Mouse (Mus musculus): ENCODE results near the gene Sema3a. TPM values are rescaled to one million over a fixed set of nuclear protein-coding genes. Genes with fewer than 3 reads are reported as not detected.
"Not testable (repeated sequence)": the region's sequence is repeated elsewhere in the genome, so short reads cannot be mapped to it uniquely, and the experiment has no call there.

The Sema3a gene
- total RNA-seq, 2 experiments from 2014 or later = not detected

GRCm38 (mm10) chr5:13525597-13525996 is 400.4 kb downstream of the Sema3a start:
- ATAC-seq (replicated peaks; ENCODE audit: low FRiP score, poor library complexity, severe bottlenecking) = no peak

- no peak for ATAC-seq (replicated peaks; ENCODE audit: low FRiP score, poor library complexity, severe bottlenecking)
Measured at GRCm38 (mm10) chr5:13527037-13527464, 401.8 kb downstream of the Sema3a start.

GRCm38 (mm10) chr5:13529226-13529625 is 404.0 kb downstream of the Sema3a start:
- no peak for ATAC-seq (replicated peaks; ENCODE audit: low FRiP score, poor library complexity, severe bottlenecking)

- no peak for ATAC-seq (replicated peaks; ENCODE audit: low FRiP score, poor library complexity, severe bottlenecking)
Measured at GRCm38 (mm10) chr5:13547472-13548209, 422.4 kb downstream of the Sema3a start.

GRCm38 (mm10) chr5:13548210-13548554 is 423.0 kb downstream of the Sema3a start:
- ATAC-seq (replicated peaks; ENCODE audit: low FRiP score, poor library complexity, severe bottlenecking) = no peak

- no peak for ATAC-seq (replicated peaks; ENCODE audit: low FRiP score, poor library complexity, severe bottlenecking)
Measured at GRCm38 (mm10) chr5:13549080-13549479, 423.9 kb downstream of the Sema3a start.

- no peak for ATAC-seq (replicated peaks; ENCODE audit: low FRiP score, poor library complexity, severe bottlenecking)
Measured at GRCm38 (mm10) chr5:13550953-13551352, 425.7 kb downstream of the Sema3a start.

GRCm38 (mm10) chr5:13557257-13557656 is 432.0 kb downstream of the Sema3a start:
- ATAC-seq (replicated peaks; ENCODE audit: low FRiP score, poor library complexity, severe bottlenecking) = no peak

GRCm38 (mm10) chr5:13573867-13574266 is 448.7 kb downstream of the Sema3a start:
- ATAC-seq (replicated peaks; ENCODE audit: low FRiP score, poor library complexity, severe bottlenecking) = no peak

GRCm38 (mm10) chr5:13579123-13579522 is 453.9 kb downstream of the Sema3a start:
- no peak for ATAC-seq (replicated peaks; ENCODE audit: low FRiP score, poor library complexity, severe bottlenecking)

GRCm38 (mm10) chr5:13585559-13586207 is 460.5 kb downstream of the Sema3a start:
- ATAC-seq (replicated peaks; ENCODE audit: low FRiP score, poor library complexity, severe bottlenecking) = no peak

- ATAC-seq (replicated peaks; ENCODE audit: low FRiP score, poor library complexity, severe bottlenecking) = no peak
Measured at GRCm38 (mm10) chr5:13594422-13594821, 469.2 kb downstream of the Sema3a start.

- ATAC-seq (replicated peaks; ENCODE audit: low FRiP score, poor library complexity, severe bottlenecking) = no peak
Measured at GRCm38 (mm10) chr5:13611631-13612030, 486.4 kb downstream of the Sema3a start.

- ATAC-seq (replicated peaks; ENCODE audit: low FRiP score, poor library complexity, severe bottlenecking) = no peak
Measured at GRCm38 (mm10) chr5:13612088-13612487, 486.9 kb downstream of the Sema3a start.

- ATAC-seq (replicated peaks; ENCODE audit: low FRiP score, poor library complexity, severe bottlenecking) = not testable (repeated sequence)
Measured at GRCm38 (mm10) chr5:13614575-13614974, 489.4 kb downstream of the Sema3a start.

GRCm38 (mm10) chr5:13615907-13616306 is 490.7 kb downstream of the Sema3a start:
- ATAC-seq (replicated peaks; ENCODE audit: low FRiP score, poor library complexity, severe bottlenecking) = no peak

GRCm38 (mm10) chr5:13622578-13622977 is 497.4 kb downstream of the Sema3a start:
- ATAC-seq (replicated peaks; ENCODE audit: low FRiP score, poor library complexity, severe bottlenecking) = no peak

- no peak for ATAC-seq (replicated peaks; ENCODE audit: low FRiP score, poor library complexity, severe bottlenecking)
Measured at GRCm38 (mm10) chr5:13624754-13625153, 499.5 kb downstream of the Sema3a start.

- no peak for ATAC-seq (replicated peaks; ENCODE audit: low FRiP score, poor library complexity, severe bottlenecking)
Measured at GRCm38 (mm10) chr5:13626093-13626492, 500.9 kb downstream of the Sema3a start.

- peak; percentile 70 for ATAC-seq (replicated peaks; ENCODE audit: low FRiP score, poor library complexity, severe bottlenecking)
Measured at GRCm38 (mm10) chr5:13628606-13629311, 503.5 kb downstream of the Sema3a start.

GRCm38 (mm10) chr5:13629916-13630315 is 504.7 kb downstream of the Sema3a start:
- ATAC-seq (replicated peaks; ENCODE audit: low FRiP score, poor library complexity, severe bottlenecking) = no peak

All from erythroblast, adult 5-6 weeks (primary cell).